Mouse (Mus musculus) neural tube, embryonic 11.5 days (tissue): Measurements from ENCODE around the gene Klhl28. TPM values are rescaled to one million over a fixed set of nuclear protein-coding genes. Genes with fewer than 3 reads are reported as not detected.

Experiments
- ATAC-seq: fragments of 200-750 bp; cut with Nextera tagmentation; 2 replicates; pipeline ENCODE4 v1.8.0; 2017; ENCODE audit warnings: moderate number of reproducible peaks, mild to moderate bottlenecking, moderate TSS enrichment, moderate library complexity; ENCODE audit not compliant: insufficient read depth, low FRiP score, low TSS enrichment
- DNase-seq: peaks from one replicate; pipeline ENCODE4 v3.0.0-alpha.2; 2015; ENCODE audit warnings: low spot score
- H3K27ac ChIP-seq: fragments of 300-500 bp; sonication (generic); 2 replicates; pipeline ENCODE4 v1.5.1; 2014; ENCODE audit warnings: low read depth, mild to moderate bottlenecking, low read length
- H3K27me3 ChIP-seq: fragments of 300-500 bp; sonication (generic); 2 replicates; pipeline ENCODE4 v1.6.1; 2014; ENCODE audit warnings: mild to moderate bottlenecking, low read length, mixed read lengths; ENCODE audit not compliant: control insufficient read depth, insufficient read depth
- H3K36me3 ChIP-seq: fragments of 300-500 bp; sonication (generic); 2 replicates; pipeline ENCODE4 v1.6.1; 2014; ENCODE audit warnings: mild to moderate bottlenecking, low read length, moderate library complexity, mixed read lengths; ENCODE audit not compliant: control insufficient read depth, insufficient read depth
- H3K4me1 ChIP-seq: fragments of 300-500 bp; sonication (generic); 2 replicates; pipeline ENCODE4 v1.6.1; 2014; ENCODE audit warnings: low read length, mixed read lengths; ENCODE audit not compliant: control insufficient read depth, insufficient read depth
- H3K4me2 ChIP-seq: fragments of 300-500 bp; sonication (generic); 2 replicates; pipeline ENCODE4 v1.6.1; 2014; ENCODE audit warnings: low read depth, mild to moderate bottlenecking, moderate library complexity
- H3K4me3 ChIP-seq: fragments of 300-500 bp; sonication (generic); 2 replicates; pipeline ENCODE4 v1.5.1; 2014; ENCODE audit warnings: low read depth, low read length
- H3K9ac ChIP-seq: fragments of 300-500 bp; sonication (generic); 2 replicates; pipeline ENCODE4 v1.6.1; 2014; ENCODE audit warnings: mild to moderate bottlenecking, low read length
- H3K9me3 ChIP-seq: fragments of 300-500 bp; sonication (generic); 2 replicates; pipeline ENCODE4 v1.6.1; 2016; ENCODE audit warnings: low read length; ENCODE audit not compliant: control insufficient read depth
- WGBS: fragments of 180-500 bp; shearing (Covaris S2); extraction: QIAGEN DNeasy Blood & Tissue Kit; methylation state at CpG from one replicate; pipeline ENCODE4 v1.1.7; 2014; 5-methylcytosine and 5-hydroxymethylcytosine counted together
- polyA plus RNA-seq: library from polyadenylated mRNA; unstranded; fragments of >200 nt; fragmentation: Nextera tagmentation; extraction: Ambion mirVana; gene quantifications from 2 replicates; pipeline ENCODE4 v1.2.1, GENCODE M21; 2014

The Klhl28 gene
- polyA plus RNA-seq = 20.6 and 20.7 TPM in 2 replicates

GRCm38 (mm10) chr12:64965124-64966026 is at the start of gene Klhl28, which contains the start of gene Togaram1:
Gene Klhl28, minus strand, starts transcription at chr12:64965534.
Gene Togaram1, plus strand, starts transcription at chr12:64965804.
- Histone ChIP-seq H3K9ac (peak within 1 kb of the TSS; percentile 65), H3K4me3 (peak within 1 kb of the TSS; percentile 92), H3K27ac (peak within 1 kb of the TSS; percentile 80), H3K9me3 (no peaks in the 10 kb centered on the region), H3K4me2 (peak within 1 kb of the TSS; percentile 87), H3K36me3 (no peaks in the 10 kb centered on the region), H3K27me3 (no peaks in the 10 kb centered on the region), H3K4me1 (peaks cover 13% of the 10 kb centered on the region)
- WGBS = under 1% methylated on average over 35 of the region's 45 CpGs
- DNase-seq = peak; percentile 99
- ATAC-seq = peak; percentile 99

GRCm38 (mm10) chr12:65007725-65008124 is 42.4 kb upstream of the Klhl28 start:
- no peak overlapping the region for H3K4me3 ChIP-seq
- DNase-seq (no peak), ATAC-seq (no peak)
- H3K4me2 ChIP-seq = no peak overlapping the region
- no peaks in the 10 kb centered on the region for H3K9me3 ChIP-seq
- H3K27me3 ChIP-seq = no peaks in the 10 kb centered on the region
- H3K36me3 ChIP-seq = peaks cover 4% of the 10 kb centered on the region; the same call in 1 of the 2 replicates
- 92% methylated on average over 3 of the region's 3 CpGs for WGBS
- no peaks in the 10 kb centered on the region for H3K4me1 ChIP-seq
- no peak overlapping the region for H3K27ac ChIP-seq
- H3K9ac ChIP-seq = no peak overlapping the region

GRCm38 (mm10) chr12:64977518-64977917 is 12.2 kb upstream of the Klhl28 start:
- no peaks in the 10 kb centered on the region for H3K27me3 ChIP-seq
- H3K4me3 ChIP-seq = no peak overlapping the region
- H3K9ac ChIP-seq = no peak overlapping the region
- H3K9me3 ChIP-seq = no peaks in the 10 kb centered on the region
- ATAC-seq = no peak
- H3K4me1 ChIP-seq = no peaks in the 10 kb centered on the region
- DNase-seq = no peak
- H3K36me3 ChIP-seq = no peaks in the 10 kb centered on the region
- WGBS = 90% methylated on average over 1 of the region's 1 CpGs
- H3K4me2 ChIP-seq = no peak overlapping the region
- no peak overlapping the region for H3K27ac ChIP-seq

- WGBS = 72% methylated on average over 1 of the region's 1 CpGs
- H3K36me3 ChIP-seq = no peaks in the 10 kb centered on the region
- H3K27me3 ChIP-seq = no peaks in the 10 kb centered on the region
- H3K9me3 ChIP-seq = no peaks in the 10 kb centered on the region
- no peak overlapping the region for H3K9ac ChIP-seq
- H3K27ac ChIP-seq = no peak overlapping the region
- no peaks in the 10 kb centered on the region for H3K4me1 ChIP-seq
- no peak for ATAC-seq
- no peak overlapping the region for H3K4me3 ChIP-seq
- no peak for DNase-seq
- no peak overlapping the region for H3K4me2 ChIP-seq
Observed at GRCm38 (mm10) chr12:64976191-64976590, 10.9 kb upstream of the Klhl28 start.

GRCm38 (mm10) chr12:64975558-64975957 is 10.2 kb upstream of the Klhl28 start:
- no peak for ATAC-seq
- Histone ChIP-seq H3K27ac (no peak overlapping the region), H3K36me3 (no peaks in the 10 kb centered on the region), H3K4me3 (no peak overlapping the region), H3K9me3 (no peaks in the 10 kb centered on the region), H3K4me2 (no peak overlapping the region), H3K9ac (no peak overlapping the region), H3K27me3 (no peaks in the 10 kb centered on the region), H3K4me1 (0 out of 2 replicates have a peak, but pooled peaks cover 3% of the 10 kb centered on the region)
- 67% methylated on average over 6 of the region's 6 CpGs for WGBS
- DNase-seq = no peak

GRCm38 (mm10) chr12:64972063-64972462 is 6.7 kb upstream of the Klhl28 start:
- H3K27me3 ChIP-seq = no peaks in the 10 kb centered on the region
- DNase-seq (no peak), ATAC-seq (no peak)
- peaks cover 11% of the 10 kb centered on the region for H3K4me1 ChIP-seq
- WGBS = 88% methylated on average over 6 of the region's 6 CpGs
- no peak overlapping the region for H3K4me2 ChIP-seq
- no peak overlapping the region for H3K27ac ChIP-seq
- no peak overlapping the region for H3K4me3 ChIP-seq
- no peaks in the 10 kb centered on the region for H3K36me3 ChIP-seq
- H3K9me3 ChIP-seq = no peaks in the 10 kb centered on the region
- H3K9ac ChIP-seq = no peak overlapping the region

- no peaks in the 10 kb centered on the region for H3K27me3 ChIP-seq
- H3K4me2 ChIP-seq = no peak overlapping the region
- ATAC-seq = no peak
- no peaks in the 10 kb centered on the region for H3K9me3 ChIP-seq
- no peak overlapping the region for H3K4me3 ChIP-seq
- H3K27ac ChIP-seq = no peak overlapping the region
- H3K4me1 ChIP-seq = peaks cover 11% of the 10 kb centered on the region
- H3K36me3 ChIP-seq = no peaks in the 10 kb centered on the region
- no peak for DNase-seq
- no peak overlapping the region for H3K9ac ChIP-seq
Observed at GRCm38 (mm10) chr12:64971399-64971798, 6.1 kb upstream of the Klhl28 start.

GRCm38 (mm10) chr12:64968067-64968466 is 2.7 kb upstream of the Klhl28 start:
- ATAC-seq (no peak), DNase-seq (no peak)
- Histone ChIP-seq H3K27ac (no peak overlapping the region), H3K4me1 (peaks cover 16% of the 10 kb centered on the region), H3K4me3 (peak overlapping the region; percentile 92), H3K27me3 (no peaks in the 10 kb centered on the region), H3K9me3 (no peaks in the 10 kb centered on the region), H3K9ac (0 out of 2 replicates have a peak overlapping the region, but pooled peaks have one; percentile 7), H3K36me3 (no peaks in the 10 kb centered on the region), H3K4me2 (peak overlapping the region; percentile 87)
- WGBS = 4% methylated on average over 2 of the region's 2 CpGs

GRCm38 (mm10) chr12:64967470-64967869 is 2.1 kb upstream of the Klhl28 start:
- peaks cover 16% of the 10 kb centered on the region for H3K4me1 ChIP-seq
- DNase-seq (peak; percentile 13), ATAC-seq (no peak)
- no peaks in the 10 kb centered on the region for H3K9me3 ChIP-seq
- H3K36me3 ChIP-seq = no peaks in the 10 kb centered on the region
- WGBS = under 1% methylated on average over 9 of the region's 9 CpGs
- no peak overlapping the region for H3K27ac ChIP-seq
- H3K9ac ChIP-seq = no peak overlapping the region
- H3K4me3 ChIP-seq = peak overlapping the region; percentile 92
- H3K27me3 ChIP-seq = no peaks in the 10 kb centered on the region
- H3K4me2 ChIP-seq = peak overlapping the region; percentile 87
